Mouse (Mus musculus) right cerebral cortex, adult 2 months (tissue): ENCODE results near the gene Zfp784.

ENCODE experiments used
- DNase-seq, 2 experiments: peaks; one replicate each; pipeline ENCODE4 v3.0.0; 2021 to 2022; ENCODE audit warnings: low spot score in 2 of 2

The Zfp784 gene

DNA sequence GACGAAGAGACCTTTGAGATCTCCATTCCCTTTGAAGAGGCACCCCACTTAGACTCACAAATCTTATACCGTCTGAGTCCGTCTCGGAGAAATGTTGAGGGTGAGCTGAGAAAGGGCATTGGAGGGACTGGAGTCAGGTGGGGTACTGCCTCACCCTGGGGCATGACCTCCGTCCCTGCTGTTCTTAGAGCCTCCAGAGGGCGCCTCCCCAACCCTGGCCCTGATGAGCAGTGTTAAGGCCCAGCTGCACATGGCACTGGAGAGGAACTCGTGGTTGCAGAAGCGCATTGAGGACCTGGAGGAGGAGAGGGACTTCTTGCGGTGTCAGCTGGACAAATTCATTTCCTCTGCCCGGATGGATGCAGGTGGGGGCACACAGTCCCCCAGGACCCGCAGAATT is 19.6 kb upstream of the Zfp784 start:
- no peak for DNase-seq

DNA sequence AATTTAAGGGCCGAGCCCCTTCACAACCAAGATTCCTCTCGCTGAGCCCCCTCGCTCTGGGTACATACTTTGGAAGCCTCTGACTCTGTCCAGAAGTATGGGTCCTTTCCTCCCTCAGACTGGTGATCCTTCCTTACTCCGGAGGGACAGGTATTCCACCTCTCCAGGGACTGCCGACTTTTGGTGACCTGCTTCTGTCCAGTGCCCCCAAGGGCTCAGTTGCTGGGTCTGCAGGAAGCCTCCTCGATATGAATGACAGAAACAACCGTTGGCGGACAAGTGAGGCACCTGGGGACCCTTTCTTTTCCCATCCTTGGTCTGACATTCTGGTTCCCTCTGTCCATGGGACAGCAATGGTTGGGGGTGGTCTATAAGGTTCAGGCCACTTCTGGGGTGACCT is 19.1 kb upstream of the Zfp784 start:
- no peak for DNase-seq

DNA sequence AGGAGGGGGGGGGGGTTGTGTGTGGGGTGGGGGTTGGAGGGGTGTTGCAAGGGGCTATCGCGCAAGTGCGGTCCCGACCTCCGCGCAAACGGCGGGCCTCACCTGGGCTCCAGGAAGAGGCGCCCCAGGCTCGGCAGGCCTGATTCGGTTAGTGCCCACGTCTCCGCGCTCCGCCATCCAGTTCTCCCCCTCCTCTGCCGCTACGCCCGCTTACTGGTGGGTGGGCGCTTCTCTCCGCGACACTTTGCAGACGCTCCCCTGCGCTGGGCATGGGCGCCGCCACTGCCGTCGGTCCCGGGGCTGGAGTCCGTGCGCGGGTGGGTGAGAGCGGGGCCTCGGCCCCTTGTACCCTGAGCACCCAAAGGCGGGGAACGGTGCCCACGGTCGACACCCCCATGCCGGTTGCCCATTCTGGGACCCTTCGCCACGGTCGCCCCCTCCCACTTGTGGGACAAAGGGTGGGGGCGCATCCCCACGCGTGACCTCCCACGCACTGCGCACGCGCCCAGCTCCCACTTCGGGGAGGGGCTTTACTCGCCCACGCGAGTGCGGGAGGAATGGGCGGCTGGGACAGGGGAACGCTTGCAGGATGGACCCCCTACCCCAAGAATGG is 18.5 kb upstream of the Zfp784 start:
- peak; percentile 57 to 64 for DNase-seq

DNA sequence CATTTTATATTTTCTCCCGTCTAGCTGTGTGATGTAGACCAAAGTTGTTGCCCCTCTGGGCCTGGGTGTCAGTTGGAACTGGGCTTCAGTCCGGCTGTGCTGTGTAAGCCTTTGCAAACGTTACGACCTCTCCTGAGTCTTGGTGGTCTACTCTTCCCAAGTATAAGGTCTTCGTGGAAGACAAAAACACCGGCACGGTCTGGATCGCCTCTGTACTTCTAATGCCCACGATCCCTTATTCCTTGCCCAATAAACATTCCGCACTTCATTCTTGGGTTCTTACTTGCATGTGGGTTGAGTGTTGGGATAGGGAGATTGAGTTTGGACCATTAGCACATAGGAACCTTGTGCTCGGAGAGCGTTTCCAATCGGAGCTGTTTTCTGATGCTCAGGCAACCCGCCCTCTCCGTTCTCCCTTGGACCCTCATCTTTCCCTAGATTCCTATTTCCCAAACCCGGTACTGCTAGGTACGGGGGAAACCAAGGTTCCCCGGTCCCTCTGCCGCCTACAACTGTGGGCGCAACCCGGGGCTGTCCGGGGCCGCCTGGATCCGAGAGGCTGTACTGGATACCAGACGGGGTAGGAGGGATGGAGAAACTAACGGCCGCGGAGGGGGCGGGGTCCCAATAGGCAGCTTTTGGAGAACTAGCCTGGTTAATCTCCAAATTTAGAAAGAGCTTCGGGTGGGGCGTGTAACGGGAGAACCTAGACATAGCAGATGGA is 15.4 kb upstream of the Zfp784 start:
- DNase-seq = peak in 1 of 2 experiments; percentile 51

DNA sequence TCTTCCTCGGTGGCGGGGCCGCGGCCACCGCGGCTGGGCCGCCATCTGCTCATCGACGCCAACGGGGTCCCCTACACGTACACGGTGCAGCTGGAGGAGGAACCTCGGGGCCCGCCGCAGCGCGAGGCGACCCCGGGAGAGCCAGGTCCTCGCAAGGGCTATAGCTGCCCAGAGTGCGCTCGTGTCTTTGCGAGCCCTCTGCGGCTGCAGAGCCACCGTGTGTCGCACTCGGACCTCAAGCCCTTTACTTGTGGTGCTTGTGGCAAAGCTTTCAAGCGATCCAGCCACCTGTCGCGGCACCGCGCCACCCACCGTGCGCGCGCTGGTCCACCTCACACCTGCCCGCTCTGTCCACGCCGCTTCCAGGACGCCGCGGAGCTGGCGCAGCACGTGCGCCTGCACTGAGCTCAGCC is 14.7 kb upstream of the Zfp784 start:
- no peak for DNase-seq

DNA sequence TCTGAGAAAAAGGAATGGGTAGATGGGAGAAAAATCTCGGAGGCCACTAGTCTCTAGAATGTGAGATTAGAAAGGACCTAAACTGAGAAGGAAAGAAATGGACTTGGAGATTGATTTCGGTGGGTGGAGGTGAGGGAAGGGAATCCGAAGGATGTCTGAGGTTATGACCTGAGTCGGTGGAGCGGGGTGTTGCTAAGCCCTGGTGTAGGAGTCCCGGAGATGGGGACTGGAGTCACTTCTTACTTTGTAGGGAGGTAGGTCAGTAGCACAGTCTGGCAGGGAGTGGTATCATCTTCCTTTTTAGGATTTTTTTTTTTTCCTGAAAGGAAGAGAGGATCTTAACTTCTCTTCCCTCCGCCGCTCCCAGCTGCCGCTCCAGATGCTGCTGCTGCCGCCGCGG is 14.2 kb upstream of the Zfp784 start:
- DNase-seq = no peak

DNA sequence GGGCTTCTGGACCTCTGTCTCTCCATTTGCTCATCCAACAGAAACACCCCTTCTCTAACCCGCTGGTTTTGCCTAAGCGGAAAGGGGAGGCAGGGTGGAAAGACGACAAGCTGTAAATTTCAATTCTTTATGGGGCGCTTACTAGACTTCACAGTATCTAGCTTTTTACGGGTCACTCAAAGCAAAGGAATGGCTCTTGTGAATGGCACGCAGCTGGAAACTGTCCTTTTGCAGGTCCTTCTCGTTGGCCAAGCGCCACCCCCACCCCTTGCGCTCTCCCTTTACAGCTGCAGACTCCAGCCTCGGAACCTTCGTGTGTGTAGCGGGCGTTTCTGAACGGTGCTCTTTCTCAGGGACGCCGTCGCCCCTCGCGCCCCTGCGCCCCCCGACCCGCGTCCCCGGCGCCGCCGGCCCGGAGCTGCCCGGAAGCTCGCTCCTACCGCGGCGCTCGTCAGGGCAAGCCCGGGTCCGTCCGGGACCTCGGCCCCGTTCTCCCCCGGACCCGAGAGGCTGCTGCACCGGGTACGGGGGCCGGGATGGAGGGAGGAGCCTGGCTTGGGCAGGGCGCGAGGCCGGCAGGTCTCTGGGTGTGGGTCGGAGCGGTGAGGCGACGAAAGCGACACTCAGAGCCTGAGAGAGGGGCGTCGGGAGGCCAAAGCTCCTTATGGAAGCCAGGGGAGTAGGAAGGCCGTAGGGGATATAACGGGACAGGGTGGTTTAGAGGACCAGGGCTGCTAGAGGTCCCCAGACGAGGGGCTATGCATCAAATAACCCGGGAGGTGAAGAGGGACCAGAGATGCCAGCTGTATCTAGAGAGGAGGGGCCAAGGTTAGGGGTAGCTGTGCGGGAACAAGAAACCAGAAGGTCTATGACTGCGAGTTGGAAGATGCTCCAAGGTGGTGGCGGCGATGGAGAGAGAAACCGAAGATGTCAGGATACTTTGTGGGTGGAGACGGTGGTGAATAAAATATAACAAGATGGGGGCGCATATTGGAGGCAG is 13.2 kb upstream of the Zfp784 start, which contains the start of gene Zfp580:
Gene Zfp580, plus strand, starts transcription at position 346 of the 1,000 bp plus-strand sequence.
- DNase-seq = peak; percentile 70 to 76

DNA sequence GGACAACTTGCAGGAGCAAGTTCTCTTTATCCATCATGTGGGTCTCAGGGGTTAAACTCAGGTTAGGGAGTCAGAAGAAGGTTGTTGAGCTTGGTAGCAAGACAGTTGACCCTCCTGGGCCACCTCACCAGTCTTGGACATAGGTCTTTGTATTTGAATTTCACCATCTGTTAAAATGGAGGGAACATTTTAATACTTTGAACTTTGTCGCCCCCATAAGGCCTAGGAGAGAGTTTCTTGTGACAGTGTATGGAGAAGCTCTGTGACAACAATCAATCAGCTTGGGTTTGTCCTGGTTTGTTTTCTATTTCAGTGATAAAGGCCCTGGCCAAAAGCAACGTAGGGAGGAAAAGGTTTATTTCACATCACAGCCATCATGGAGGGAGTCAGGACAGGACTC is 9.1 kb upstream of the Zfp784 start:
- DNase-seq = no peak

DNA sequence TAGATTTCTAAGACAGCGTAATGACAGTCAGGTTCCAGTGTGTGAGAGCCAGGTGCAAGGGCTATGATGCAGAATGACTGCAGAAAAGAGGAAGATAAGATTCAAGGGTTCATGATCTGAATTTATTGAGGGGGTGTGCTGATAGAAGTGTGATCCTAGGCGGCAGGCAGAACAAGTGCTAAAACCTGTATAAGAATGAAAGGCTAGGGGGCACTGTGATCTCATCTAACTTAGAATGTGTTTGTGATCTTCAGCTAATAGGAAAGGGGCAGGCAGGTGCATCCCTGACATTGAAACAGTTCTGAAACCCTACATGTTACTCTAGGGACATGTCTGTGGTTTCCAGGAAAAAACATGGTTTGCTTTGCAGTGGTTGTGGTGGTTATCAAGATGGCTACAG is 7.9 kb upstream of the Zfp784 start:
- no peak for DNase-seq

DNA sequence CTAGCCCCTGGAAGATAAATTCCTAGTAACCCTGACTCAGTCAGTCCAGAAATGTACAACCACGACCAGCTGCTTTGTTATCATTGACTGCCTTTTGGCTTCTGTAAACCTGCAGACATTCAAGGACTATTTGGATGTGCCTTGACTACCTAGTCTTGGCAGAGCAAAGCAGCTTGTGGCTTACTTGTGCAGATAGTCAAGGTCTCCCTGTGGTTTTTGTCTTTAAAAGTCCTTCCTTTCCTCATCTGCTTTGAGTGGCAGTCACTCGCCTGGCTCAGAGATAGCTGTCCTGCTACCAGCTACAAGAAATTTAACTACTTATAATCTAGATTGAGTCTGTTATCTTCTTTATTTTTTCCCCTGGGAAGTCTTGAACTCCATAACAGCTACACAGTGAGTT is 6.7 kb upstream of the Zfp784 start:
- DNase-seq = no peak

DNA sequence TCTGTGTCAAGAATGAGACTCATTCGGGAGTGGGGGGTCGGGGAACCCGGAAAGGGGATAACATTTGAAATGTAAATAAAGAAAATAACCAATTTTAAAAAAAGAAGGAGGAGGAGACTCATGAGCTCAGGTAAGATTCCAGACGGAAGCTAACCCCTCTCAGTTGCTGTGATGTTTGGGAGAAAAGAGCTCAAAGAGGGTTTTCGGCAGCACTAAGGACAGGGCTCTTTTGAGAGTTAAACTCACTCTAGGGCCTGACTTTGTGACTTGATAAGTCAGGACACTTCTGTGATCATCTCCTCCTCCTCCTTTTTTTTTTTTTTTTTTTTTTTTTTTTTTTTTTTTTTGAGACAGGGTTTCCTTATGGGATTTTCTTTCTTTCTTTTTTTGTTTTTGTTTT is 694 bp upstream of the Zfp784 start:
- no peak for DNase-seq

DNA sequence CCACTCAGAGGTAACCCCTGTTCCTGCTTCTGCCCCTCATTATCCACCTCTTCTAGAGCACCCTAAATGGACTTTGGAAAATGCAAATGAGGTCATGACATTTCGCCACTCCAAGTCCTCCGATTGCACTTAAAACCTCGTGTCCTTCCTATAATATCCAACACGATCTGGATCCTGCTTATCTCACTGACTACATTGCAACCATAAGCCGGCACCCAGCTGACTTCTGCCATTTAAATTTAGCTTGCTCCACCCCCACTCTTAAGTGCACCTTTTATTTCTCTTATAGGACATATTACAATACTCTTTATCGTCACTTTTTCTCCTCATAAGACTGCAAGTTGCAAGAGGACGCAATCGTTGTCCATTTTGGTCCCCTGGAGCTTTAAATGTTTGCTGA is 779 bp downstream of the Zfp784 start:
- no peak for DNase-seq

DNA sequence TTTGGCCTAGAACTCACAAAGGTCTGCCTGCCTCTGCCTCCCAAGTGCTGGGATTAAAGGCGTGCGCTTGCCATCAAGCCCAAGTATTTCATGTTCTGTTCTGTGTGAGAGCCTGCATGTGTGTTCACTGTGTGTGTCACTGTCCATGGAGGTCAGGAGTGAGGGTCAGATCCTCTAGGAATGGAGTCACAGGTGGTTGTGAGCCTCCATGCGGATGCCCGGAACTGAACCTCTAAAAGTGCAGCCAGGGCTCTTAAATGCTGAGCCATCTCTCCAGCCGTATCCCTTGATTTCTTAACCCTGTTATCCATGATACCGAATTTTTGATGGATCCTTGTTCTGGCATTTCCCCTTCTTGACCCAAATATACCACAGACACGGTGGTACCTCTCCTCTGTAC is 1.2 kb downstream of the Zfp784 start:
- DNase-seq = no peak

DNA sequence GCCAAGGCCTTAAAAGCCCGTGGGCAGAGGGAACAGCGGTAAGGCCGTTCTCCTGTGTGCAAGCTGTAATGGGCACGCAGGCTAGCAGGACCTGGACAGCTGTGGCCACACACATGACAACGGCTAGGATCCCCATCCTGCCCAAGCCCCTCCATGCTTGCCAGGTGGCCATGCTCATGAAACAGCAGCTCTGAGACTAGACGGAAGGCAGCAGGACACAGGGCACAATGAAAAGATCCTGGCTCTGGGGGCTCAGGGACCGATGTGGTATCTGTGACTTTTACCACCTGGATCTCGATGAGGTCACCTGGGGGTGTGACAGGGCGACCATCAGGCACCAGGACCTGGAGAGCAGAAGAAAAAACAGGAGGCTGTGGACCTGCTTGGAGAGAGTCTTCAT is 2.1 kb downstream of the Zfp784 start:
- no peak for DNase-seq

DNA sequence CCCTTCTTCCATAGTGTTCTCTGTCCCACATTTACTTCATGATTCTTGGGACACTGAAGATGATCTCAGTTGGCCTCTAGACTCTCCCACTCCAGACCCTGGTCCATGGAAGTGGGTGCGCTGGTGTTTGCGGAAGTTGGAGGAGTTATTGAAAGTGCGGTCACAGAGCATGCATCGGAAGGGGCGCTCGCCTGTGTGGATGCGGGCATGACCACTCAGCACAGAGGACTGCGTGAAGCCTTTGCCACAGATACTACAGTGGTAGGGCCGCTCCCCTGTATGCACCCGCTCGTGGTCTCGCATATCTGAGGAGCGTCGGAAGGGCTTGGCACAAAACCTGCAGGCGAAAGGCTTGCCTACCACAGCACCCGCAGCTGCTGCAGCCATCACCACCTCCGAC is 2.6 kb downstream of the Zfp784 start:
- DNase-seq = no peak

DNA sequence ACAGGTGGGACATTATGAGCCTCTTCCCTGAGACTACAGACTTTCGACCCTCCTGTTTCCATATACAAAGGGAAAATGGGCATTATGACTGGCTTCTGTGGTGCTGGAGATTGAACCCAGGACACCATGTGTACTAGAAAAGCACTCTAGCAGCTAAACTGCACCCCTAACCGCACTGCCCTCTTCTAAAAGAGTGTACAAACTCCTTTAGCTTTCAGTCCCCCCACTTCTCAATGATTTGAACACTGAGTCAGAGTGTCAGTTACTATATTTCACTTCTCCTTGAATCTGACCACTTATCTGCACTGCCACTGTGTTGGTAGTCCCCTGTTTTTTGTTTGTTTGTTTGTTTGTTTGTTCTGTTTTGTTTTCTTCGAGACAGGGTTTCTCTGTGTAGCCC is 4.4 kb downstream of the Zfp784 start, which contains the start of gene 4632433K11Rik:
Gene 4632433K11Rik, plus strand, starts transcription at position 301 of the 400 bp plus-strand sequence.
- DNase-seq = no peak

DNA sequence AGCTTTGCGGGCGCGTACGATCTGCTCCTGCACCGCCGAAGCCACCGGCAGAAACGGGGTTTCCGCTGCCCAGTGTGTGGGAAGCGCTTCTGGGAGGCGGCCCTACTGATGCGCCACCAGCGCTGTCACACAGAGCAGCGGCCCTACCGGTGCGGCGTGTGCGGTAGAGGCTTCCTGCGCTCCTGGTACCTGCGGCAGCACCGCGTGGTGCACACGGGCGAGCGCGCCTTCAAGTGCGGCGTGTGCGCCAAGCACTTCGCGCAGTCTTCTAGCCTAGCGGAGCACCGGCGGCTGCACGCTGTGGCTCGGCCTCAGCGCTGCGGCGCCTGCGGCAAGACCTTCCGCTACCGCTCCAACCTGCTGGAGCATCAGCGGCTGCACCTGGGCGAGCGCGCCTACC is 6.8 kb downstream of the Zfp784 start:
- DNase-seq = no peak

DNA sequence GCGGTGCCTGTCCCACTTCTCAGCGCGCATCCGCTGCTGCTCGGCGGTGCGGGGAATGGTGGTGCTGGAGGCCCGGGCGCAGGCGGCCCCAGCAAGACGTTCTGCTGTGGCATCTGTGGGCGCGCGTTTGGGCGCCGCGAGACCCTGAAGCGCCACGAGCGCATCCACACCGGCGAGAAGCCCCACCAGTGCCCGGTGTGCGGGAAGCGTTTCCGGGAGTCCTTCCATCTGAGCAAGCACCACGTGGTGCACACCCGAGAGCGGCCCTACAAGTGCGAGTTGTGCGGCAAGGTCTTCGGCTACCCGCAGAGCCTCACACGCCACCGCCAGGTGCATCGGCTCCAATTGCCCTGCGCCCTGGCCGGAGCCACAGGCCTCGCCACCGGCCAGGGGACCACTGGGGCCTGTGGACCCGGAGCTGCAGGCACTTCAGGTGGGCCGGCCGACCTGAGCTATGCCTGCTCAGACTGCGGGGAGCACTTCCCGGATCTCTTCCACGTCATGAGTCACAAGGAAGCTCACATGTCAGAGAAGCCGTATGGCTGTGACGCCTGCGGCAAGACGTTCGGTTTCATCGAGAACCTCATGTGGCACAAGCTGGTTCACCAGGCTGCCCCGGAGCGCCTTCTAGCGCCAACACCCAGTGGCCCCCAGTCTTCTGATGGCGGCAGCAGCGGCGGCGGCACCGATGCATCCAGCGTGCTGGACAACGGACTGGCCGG is 7.5 kb downstream of the Zfp784 start:
- no peak for DNase-seq

DNA sequence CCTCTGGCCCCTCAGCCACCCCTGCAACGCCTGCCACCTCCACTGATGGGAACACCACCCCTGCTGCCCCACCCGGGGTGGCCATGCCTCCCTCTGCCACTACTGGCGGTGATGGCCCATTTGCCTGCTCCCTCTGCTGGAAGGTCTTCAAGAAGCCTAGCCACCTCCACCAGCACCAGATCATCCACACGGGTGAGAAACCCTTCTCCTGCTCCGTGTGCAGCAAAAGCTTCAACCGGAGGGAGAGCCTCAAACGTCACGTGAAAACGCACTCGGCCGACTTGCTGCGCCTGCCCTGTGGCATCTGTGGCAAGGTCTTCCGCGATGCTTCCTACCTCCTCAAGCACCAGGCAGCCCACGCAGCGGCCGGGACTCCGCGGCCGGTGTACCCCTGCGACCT is 8.3 kb downstream of the Zfp784 start:
- no peak for DNase-seq

DNA sequence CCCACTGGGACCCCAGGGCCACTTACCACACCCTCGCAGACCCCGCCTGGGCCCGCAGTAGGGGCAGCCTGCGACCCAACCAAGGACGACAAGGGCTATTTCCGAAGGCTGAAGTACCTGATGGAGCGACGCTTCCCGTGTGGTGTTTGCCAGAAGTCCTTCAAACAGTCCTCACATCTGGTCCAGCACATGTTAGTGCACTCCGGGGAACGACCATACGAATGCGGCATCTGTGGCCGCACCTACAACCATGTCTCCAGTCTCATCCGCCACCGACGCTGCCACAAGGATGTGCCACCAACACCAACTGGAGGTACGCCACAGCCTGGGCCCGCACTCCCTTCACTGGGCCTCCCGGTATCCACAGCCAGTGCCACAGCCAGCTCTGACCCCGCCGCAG is 8.7 kb downstream of the Zfp784 start:
- DNase-seq = no peak

DNA sequence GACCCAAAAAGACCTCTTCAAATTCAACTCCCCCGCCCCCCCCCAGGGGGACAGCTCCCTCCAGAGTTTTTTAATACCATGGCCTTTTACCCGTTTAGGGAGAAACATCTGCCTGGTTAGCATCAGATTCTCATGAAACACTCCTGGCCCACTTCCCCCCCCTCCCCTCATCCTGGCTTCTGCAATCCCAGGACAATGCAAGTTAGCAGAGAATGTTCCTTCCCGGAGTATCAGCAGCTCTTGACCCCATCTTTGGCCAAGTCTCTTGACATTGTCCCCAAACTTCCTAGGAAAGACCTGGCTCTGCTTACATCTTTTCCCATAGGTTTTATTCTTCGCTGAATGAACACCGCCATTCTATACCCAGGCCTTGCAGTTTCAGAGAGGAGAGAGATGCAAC is 17.0 kb downstream of the Zfp784 start:
- no peak for DNase-seq

DNA sequence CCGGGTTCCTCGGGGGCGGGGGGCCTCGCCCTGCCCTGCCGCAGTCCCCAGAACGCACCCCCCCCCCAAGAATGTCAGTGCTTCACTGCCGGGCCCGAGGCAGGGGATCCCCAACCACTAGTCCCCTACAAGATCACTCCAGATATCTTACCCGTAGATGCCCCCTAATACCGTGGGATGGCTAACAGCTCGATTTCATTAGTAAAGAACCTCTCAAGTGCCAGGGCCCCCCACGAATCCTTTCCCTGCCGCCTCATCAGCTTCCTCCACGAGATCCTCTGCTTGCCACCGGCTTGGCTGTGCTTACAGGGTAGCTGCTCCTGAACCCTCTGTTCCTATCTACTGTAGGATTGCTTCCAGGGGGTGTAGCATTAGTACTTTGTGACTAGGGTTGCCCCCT is 17.6 kb downstream of the Zfp784 start:
- no peak for DNase-seq
